Mouse (Mus musculus): ENCODE results near the gene Tyrobp. TPM values are rescaled to one million over a fixed set of nuclear protein-coding genes. Genes with fewer than 3 reads are reported as not detected.

Gene Tyrobp
- total RNA-seq, 1 experiment from 2014 or later: 14.9 TPM

GRCm38 (mm10) chr7:30423071-30423641 lies 9.6 kb downstream of the Tyrobp start:
- no peak for DNase-seq

- DNase-seq: no peak
Observed at GRCm38 (mm10) chr7:30429327-30429726, 15.8 kb downstream of the Tyrobp start.

- no peak for DNase-seq
Observed at GRCm38 (mm10) chr7:30430191-30430590, 16.6 kb downstream of the Tyrobp start.

- peak; percentile 56 for DNase-seq
Observed at GRCm38 (mm10) chr7:30431793-30432192, 18.2 kb downstream of the Tyrobp start.

GRCm38 (mm10) chr7:30434238-30434637 lies 20.7 kb downstream of the Tyrobp start:
- DNase-seq: peak; percentile 73

GRCm38 (mm10) chr7:30434701-30435100 lies 21.1 kb downstream of the Tyrobp start:
- DNase-seq: no peak

GRCm38 (mm10) chr7:30435156-30435555 lies 21.6 kb downstream of the Tyrobp start:
- DNase-seq: no peak

GRCm38 (mm10) chr7:30436879-30437278 lies 23.3 kb downstream of the Tyrobp start:
- DNase-seq: no peak

- no peak for DNase-seq
Observed at GRCm38 (mm10) chr7:30439734-30440133, 26.2 kb downstream of the Tyrobp start.

- peak; percentile 56 for DNase-seq
Observed at GRCm38 (mm10) chr7:30440697-30441096, 27.1 kb downstream of the Tyrobp start.

- DNase-seq: no peak
Observed at GRCm38 (mm10) chr7:30443696-30444095, 30.1 kb downstream of the Tyrobp start.

- peak; percentile 56 for DNase-seq
Observed at GRCm38 (mm10) chr7:30444154-30444970, 30.8 kb downstream of the Tyrobp start.

GRCm38 (mm10) chr7:30444971-30445751 lies 31.6 kb downstream of the Tyrobp start, which contains the start of gene Aplp1:
Aplp1 (minus strand) TSS chr7:30445535.
- peak; percentile 79 for DNase-seq

- DNase-seq: no peak
Observed at GRCm38 (mm10) chr7:30450241-30450640, 36.7 kb downstream of the Tyrobp start.

- DNase-seq: no peak
Observed at GRCm38 (mm10) chr7:30453327-30453726, 39.8 kb downstream of the Tyrobp start.

- DNase-seq: no peak
Observed at GRCm38 (mm10) chr7:30453766-30454165, 40.2 kb downstream of the Tyrobp start.

GRCm38 (mm10) chr7:30454259-30454658 lies 40.7 kb downstream of the Tyrobp start:
- no peak for DNase-seq

GRCm38 (mm10) chr7:30456487-30456886 lies 42.9 kb downstream of the Tyrobp start:
- DNase-seq: no peak

- DNase-seq: no peak
Observed at GRCm38 (mm10) chr7:30456911-30457628, 43.5 kb downstream of the Tyrobp start.

GRCm38 (mm10) chr7:30457629-30458330 lies 44.2 kb downstream of the Tyrobp start, which contains the start of the genes Kirrel2 and Nphs1:
Kirrel2 (minus strand) TSS chr7:30457690.
Nphs1 (plus strand) TSS chr7:30458315.
- DNase-seq: no peak

- no peak for DNase-seq
Observed at GRCm38 (mm10) chr7:30459484-30459883, 45.9 kb downstream of the Tyrobp start.

All from adrenal gland, postnatal 25 days (tissue).